Mouse (Mus musculus): ENCODE measurements around the gene Sfn.
A peak's percentile ranks its signal among the peaks of the same experiment; 100 is the strongest.

Gene Sfn

GRCm38 (mm10) chr4:133620668-133621067, 18.7 kb upstream of the Sfn start:
- peak in 1 of 2 experiments; percentile 57 for DNase-seq (ENCODE audit: low read depth in 2 of 2, low spot score in 2 of 2)

- no peak for DNase-seq (ENCODE audit: low read depth in 2 of 2, low spot score in 2 of 2)
Measured at GRCm38 (mm10) chr4:133619473-133620136, 17.6 kb upstream of the Sfn start.

GRCm38 (mm10) chr4:133617936-133618335, 16.0 kb upstream of the Sfn start:
- no peak for DNase-seq (ENCODE audit: low read depth in 2 of 2, low spot score in 2 of 2)

- no peak for DNase-seq (ENCODE audit: low read depth in 2 of 2, low spot score in 2 of 2)
Measured at GRCm38 (mm10) chr4:133615416-133615815, 13.4 kb upstream of the Sfn start.

- no peak for DNase-seq (ENCODE audit: low read depth in 2 of 2, low spot score in 2 of 2)
Measured at GRCm38 (mm10) chr4:133614274-133614761, 12.3 kb upstream of the Sfn start.

GRCm38 (mm10) chr4:133613867-133614266, 11.9 kb upstream of the Sfn start:
- DNase-seq (ENCODE audit: low read depth in 2 of 2, low spot score in 2 of 2): no peak

- no peak for DNase-seq (ENCODE audit: low read depth in 2 of 2, low spot score in 2 of 2)
Measured at GRCm38 (mm10) chr4:133613026-133613425, 11.1 kb upstream of the Sfn start.

GRCm38 (mm10) chr4:133612416-133612815, 10.4 kb upstream of the Sfn start:
- DNase-seq (ENCODE audit: low read depth in 2 of 2, low spot score in 2 of 2): no peak

- no peak for DNase-seq (ENCODE audit: low read depth in 2 of 2, low spot score in 2 of 2)
Measured at GRCm38 (mm10) chr4:133611815-133612214, 9.8 kb upstream of the Sfn start.

- peak; percentile 81 to 85 for DNase-seq (ENCODE audit: low read depth in 2 of 2, low spot score in 2 of 2)
Measured at GRCm38 (mm10) chr4:133609719-133610118, 7.8 kb upstream of the Sfn start.

- no peak for DNase-seq (ENCODE audit: low read depth in 2 of 2, low spot score in 2 of 2)
Measured at GRCm38 (mm10) chr4:133607284-133607683, 5.3 kb upstream of the Sfn start.

- no peak for DNase-seq (ENCODE audit: low read depth in 2 of 2, low spot score in 2 of 2)
Measured at GRCm38 (mm10) chr4:133605330-133605729, 3.4 kb upstream of the Sfn start.

GRCm38 (mm10) chr4:133604856-133605255, 2.9 kb upstream of the Sfn start:
- DNase-seq (ENCODE audit: low read depth in 2 of 2, low spot score in 2 of 2): no peak

GRCm38 (mm10) chr4:133604175-133604574, 2.2 kb upstream of the Sfn start:
- no peak for DNase-seq (ENCODE audit: low read depth in 2 of 2, low spot score in 2 of 2)

- no peak for DNase-seq (ENCODE audit: low read depth in 2 of 2, low spot score in 2 of 2)
Measured at GRCm38 (mm10) chr4:133603056-133603455, 1.1 kb upstream of the Sfn start.

GRCm38 (mm10) chr4:133600306-133600705, 1.7 kb downstream of the Sfn start:
- DNase-seq (ENCODE audit: low read depth in 2 of 2, low spot score in 2 of 2): no peak

- peak; percentile 60 to 61 for DNase-seq (ENCODE audit: low read depth in 2 of 2, low spot score in 2 of 2)
Measured at GRCm38 (mm10) chr4:133599571-133600073, 2.3 kb downstream of the Sfn start.

- DNase-seq (ENCODE audit: low read depth in 2 of 2, low spot score in 2 of 2): no peak
Measured at GRCm38 (mm10) chr4:133599116-133599515, 2.9 kb downstream of the Sfn start.

- no peak for DNase-seq (ENCODE audit: low read depth in 2 of 2, low spot score in 2 of 2)
Measured at GRCm38 (mm10) chr4:133598616-133599015, 3.4 kb downstream of the Sfn start.

GRCm38 (mm10) chr4:133596084-133596483, 5.9 kb downstream of the Sfn start:
- DNase-seq (ENCODE audit: low read depth in 2 of 2, low spot score in 2 of 2): no peak

- no peak for DNase-seq (ENCODE audit: low read depth in 2 of 2, low spot score in 2 of 2)
Measured at GRCm38 (mm10) chr4:133595538-133595937, 6.4 kb downstream of the Sfn start.

GRCm38 (mm10) chr4:133592570-133592969, 9.4 kb downstream of the Sfn start:
- peak; percentile 58 to 66 for DNase-seq (ENCODE audit: low read depth in 2 of 2, low spot score in 2 of 2)
